Mouse (Mus musculus): ENCODE results near the gene Tmem270.

GRCm38 (mm10) chr5:134934666-134935065 is 28.1 kb upstream of the Tmem270 start:
- TF ChIP-seq CTCF (IDR thresholded peaks at IDR 0.05; ENCODE audit: low read depth, low read length) (no peak), POLR2A (IDR thresholded peaks at IDR 0.05; ENCODE audit: borderline replicate concordance, low read depth, low read length) (no peak)
